Mouse (Mus musculus): Measurements from ENCODE around the gene Ptpn6. TPM values are rescaled to one million over a fixed set of nuclear protein-coding genes. Genes with fewer than 3 reads are reported as not detected.
A peak's percentile ranks its signal among the peaks of the same experiment; 100 is the strongest.

Ptpn6 gene
- polyA plus RNA-seq, 2 experiments = 9.6 to 13.9 TPM

DNA sequence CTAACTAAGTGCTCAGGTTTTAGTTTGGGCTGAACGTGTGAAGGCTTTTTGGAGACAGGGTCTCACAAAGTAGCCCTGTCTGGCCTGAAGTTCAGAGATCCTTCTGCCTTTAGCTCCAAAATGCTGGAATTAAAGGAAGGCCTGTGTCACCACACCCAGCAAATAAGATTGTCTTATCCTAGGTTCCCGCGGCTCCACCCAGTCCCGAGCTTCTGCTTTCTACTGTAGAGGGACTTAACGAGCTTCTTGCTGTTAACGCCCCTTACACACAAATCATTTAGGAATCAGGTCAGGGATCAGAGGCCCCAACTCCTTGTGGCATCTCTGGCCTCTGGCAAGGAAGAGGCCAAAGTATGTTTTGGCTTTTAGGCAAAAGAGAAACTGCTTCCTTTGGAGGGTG lies 66.4 kb downstream of the Ptpn6 start:
- no peak for ATAC-seq (ENCODE audit: low FRiP score, low read depth)
- 47% methylated on average over 6 of the region's 6 CpGs for WGBS
- Histone ChIP-seq H3K4me1 (ENCODE audit: control insufficient read depth, insufficient read depth, low read length) (peaks cover 5% of the 10 kb centered on the region; the same call in 1 of the 2 replicates), H3K36me3 (ENCODE audit: control insufficient read depth, insufficient read depth, low read length) (peaks cover 2% of the 10 kb centered on the region; the same call in 1 of the 2 replicates), H3K9me3 (ENCODE audit: control insufficient read depth, low read length) (no peaks in the 10 kb centered on the region), H3K27ac (replicated peaks; ENCODE audit: low read depth, low read length) (no peak overlapping the region), H3K27me3 (ENCODE audit: control insufficient read depth, insufficient read depth, low read length) (no peaks in the 10 kb centered on the region), H3K4me3 (replicated peaks; ENCODE audit: low read length) (no peak overlapping the region), H3K4me2 (replicated peaks; ENCODE audit: low read depth, low read length, severe bottlenecking) (no peak overlapping the region), H3K9ac (ENCODE audit: low read depth, low read length, severe bottlenecking) (no peak overlapping the region)
- no peak for TF ChIP-seq POLR2A (IDR thresholded peaks at IDR 0.05; ENCODE audit: borderline replicate concordance, extremely low read depth, insufficient read depth, insufficient read length)
- no peak for DNase-seq (ENCODE audit: low spot score)

MicroRNAs within 50 kb of the gene (microRNA counts, 519-probe panel; counts per million panel counts)
- 2,764 counts per million, percentile 49 among the panel's probes with 10 or more counts for microRNA mmu-miR-141
- 3,734 counts per million, percentile 75 among the panel's probes with 10 or more counts for microRNA mmu-miR-200c

Small RNA genes lying within 50 kb of the gene (microRNA-seq; reads per million reads assigned to microRNA genes)
- gene Mir141 (506 reads per million, percentile 66 among the genes with 10 or more reads in this experiment), gene Mir200c (2,722 reads per million, percentile 82 among the genes with 10 or more reads in this experiment)

Other genes with a start within 250 kb of the Ptpn6 start
- 0.47 and 0.64 TPM in 2 replicates for gene C1rl, start 245.6 kb downstream of the Ptpn6 start, polyA plus RNA-seq (2012; rRNA removed)
- gene C1rl, start 245.6 kb downstream of the Ptpn6 start, polyA plus RNA-seq (2014; fragmentation: Nextera tagmentation; extraction: Ambion mirVana) = 0.81 and 0.83 TPM in 2 replicates
- 1.4 and 2.1 TPM in 2 replicates for gene C1ra, start 226.3 kb downstream of the Ptpn6 start, polyA plus RNA-seq (2012; rRNA removed)
- gene C1ra, start 226.3 kb downstream of the Ptpn6 start, polyA plus RNA-seq (2014; fragmentation: Nextera tagmentation; extraction: Ambion mirVana) = 1.7 and 1.9 TPM in 2 replicates
- 7.9 and 8.5 TPM in 2 replicates for gene C1s1, start 196.4 kb downstream of the Ptpn6 start, polyA plus RNA-seq (2012; rRNA removed)
- 3.3 and 3.4 TPM in 2 replicates for gene C1s1, start 196.4 kb downstream of the Ptpn6 start, polyA plus RNA-seq (2014; fragmentation: Nextera tagmentation; extraction: Ambion mirVana)
- gene C1rb, start 168.4 kb downstream of the Ptpn6 start, polyA plus RNA-seq (2012; rRNA removed) = not detected in 2 replicates
- gene C1rb, start 168.4 kb downstream of the Ptpn6 start, polyA plus RNA-seq (2014; fragmentation: Nextera tagmentation; extraction: Ambion mirVana) = 0.11 TPM in 1 of 2 replicates, not detected in the other
- gene C1s2, start 102.6 kb downstream of the Ptpn6 start, polyA plus RNA-seq (2012; rRNA removed) = 0.23 and 0.24 TPM in 2 replicates
- gene C1s2, start 102.6 kb downstream of the Ptpn6 start, polyA plus RNA-seq (2014; fragmentation: Nextera tagmentation; extraction: Ambion mirVana) = 0.10 TPM in 1 of 2 replicates, not detected in the other
- gene Lpcat3, start 75.7 kb downstream of the Ptpn6 start, polyA plus RNA-seq (2012; rRNA removed) = 80.8 and 101 TPM in 2 replicates
- 49.3 and 51.7 TPM in 2 replicates for gene Lpcat3, start 75.7 kb downstream of the Ptpn6 start, polyA plus RNA-seq (2014; fragmentation: Nextera tagmentation; extraction: Ambion mirVana)
- gene Emg1, start 26.5 kb downstream of the Ptpn6 start, polyA plus RNA-seq (2012; rRNA removed) = 135 and 148 TPM in 2 replicates
- gene Emg1, start 26.5 kb downstream of the Ptpn6 start, polyA plus RNA-seq (2014; fragmentation: Nextera tagmentation; extraction: Ambion mirVana) = 179 and 185 TPM in 2 replicates
- gene Phb2, start 26.4 kb downstream of the Ptpn6 start, polyA plus RNA-seq (2012; rRNA removed) = 203 and 205 TPM in 2 replicates
- 295 and 296 TPM in 2 replicates for gene Phb2, start 26.4 kb downstream of the Ptpn6 start, polyA plus RNA-seq (2014; fragmentation: Nextera tagmentation; extraction: Ambion mirVana)
- gene Grcc10, start 2.7 kb upstream of the Ptpn6 start, polyA plus RNA-seq (2012; rRNA removed) = 285 and 290 TPM in 2 replicates
- gene Grcc10, start 2.7 kb upstream of the Ptpn6 start, polyA plus RNA-seq (2014; fragmentation: Nextera tagmentation; extraction: Ambion mirVana) = 438 and 458 TPM in 2 replicates
- not detected in 2 replicates for gene Gm45234, start 17.3 kb upstream of the Ptpn6 start, polyA plus RNA-seq (2012; rRNA removed)
- gene Gm45234, start 17.3 kb upstream of the Ptpn6 start, polyA plus RNA-seq (2014; fragmentation: Nextera tagmentation; extraction: Ambion mirVana) = not detected in 2 replicates
- 102 and 141 TPM in 2 replicates for gene Atn1, start 17.8 kb upstream of the Ptpn6 start, polyA plus RNA-seq (2012; rRNA removed)
- gene Atn1, start 17.8 kb upstream of the Ptpn6 start, polyA plus RNA-seq (2014; fragmentation: Nextera tagmentation; extraction: Ambion mirVana) = 14.6 and 19.4 TPM in 2 replicates
- gene Eno2, start 31.0 kb upstream of the Ptpn6 start, polyA plus RNA-seq (2012; rRNA removed) = 21.7 and 25.3 TPM in 2 replicates
- gene Eno2, start 31.0 kb upstream of the Ptpn6 start, polyA plus RNA-seq (2014; fragmentation: Nextera tagmentation; extraction: Ambion mirVana) = 6.0 and 10.2 TPM in 2 replicates
- gene Lrrc23, start 41.0 kb upstream of the Ptpn6 start, polyA plus RNA-seq (2012; rRNA removed) = 1.1 TPM in 2 replicates
- gene Lrrc23, start 41.0 kb upstream of the Ptpn6 start, polyA plus RNA-seq (2014; fragmentation: Nextera tagmentation; extraction: Ambion mirVana) = 0.88 and 1.2 TPM in 2 replicates
- 9.8 and 11.1 TPM in 2 replicates for gene Spsb2, start 69.9 kb upstream of the Ptpn6 start, polyA plus RNA-seq (2012; rRNA removed)
- 8.9 and 10.8 TPM in 2 replicates for gene Spsb2, start 69.9 kb upstream of the Ptpn6 start, polyA plus RNA-seq (2014; fragmentation: Nextera tagmentation; extraction: Ambion mirVana)
- 636 and 744 TPM in 2 replicates for gene Tpi1, start 75.6 kb upstream of the Ptpn6 start, polyA plus RNA-seq (2012; rRNA removed)
- gene Tpi1, start 75.6 kb upstream of the Ptpn6 start, polyA plus RNA-seq (2014; fragmentation: Nextera tagmentation; extraction: Ambion mirVana) = 808 and 825 TPM in 2 replicates
- 105 and 119 TPM in 2 replicates for gene Usp5, start 90.8 kb upstream of the Ptpn6 start, polyA plus RNA-seq (2012; rRNA removed)
- 115 and 120 TPM in 2 replicates for gene Usp5, start 90.8 kb upstream of the Ptpn6 start, polyA plus RNA-seq (2014; fragmentation: Nextera tagmentation; extraction: Ambion mirVana)
- gene Cdca3, start 90.8 kb upstream of the Ptpn6 start, polyA plus RNA-seq (2012; rRNA removed) = 141 and 164 TPM in 2 replicates
- gene Cdca3, start 90.8 kb upstream of the Ptpn6 start, polyA plus RNA-seq (2014; fragmentation: Nextera tagmentation; extraction: Ambion mirVana) = 128 and 146 TPM in 2 replicates
- gene Gnb3, start 101.6 kb upstream of the Ptpn6 start, polyA plus RNA-seq (2012; rRNA removed) = 1.9 and 2.3 TPM in 2 replicates
- 1.6 and 1.8 TPM in 2 replicates for gene Gnb3, start 101.6 kb upstream of the Ptpn6 start, polyA plus RNA-seq (2014; fragmentation: Nextera tagmentation; extraction: Ambion mirVana)
- gene P3h3, start 119.0 kb upstream of the Ptpn6 start, polyA plus RNA-seq (2012; rRNA removed) = 339 and 401 TPM in 2 replicates
- 57.5 and 67.6 TPM in 2 replicates for gene P3h3, start 119.0 kb upstream of the Ptpn6 start, polyA plus RNA-seq (2014; fragmentation: Nextera tagmentation; extraction: Ambion mirVana)
- 7.5 and 10.8 TPM in 2 replicates for gene Gpr162, start 125.3 kb upstream of the Ptpn6 start, polyA plus RNA-seq (2012; rRNA removed)
- gene Gpr162, start 125.3 kb upstream of the Ptpn6 start, polyA plus RNA-seq (2014; fragmentation: Nextera tagmentation; extraction: Ambion mirVana) = 2.1 and 2.3 TPM in 2 replicates
- gene Cd4, start 149.5 kb upstream of the Ptpn6 start, polyA plus RNA-seq (2012; rRNA removed) = 0.23 and 0.26 TPM in 2 replicates
- 0.10 and 0.51 TPM in 2 replicates for gene Cd4, start 149.5 kb upstream of the Ptpn6 start, polyA plus RNA-seq (2014; fragmentation: Nextera tagmentation; extraction: Ambion mirVana)
- 2.3 and 3.2 TPM in 2 replicates for gene Lag3, start 173.0 kb upstream of the Ptpn6 start, polyA plus RNA-seq (2012; rRNA removed)
- 2.0 and 2.6 TPM in 2 replicates for gene Lag3, start 173.0 kb upstream of the Ptpn6 start, polyA plus RNA-seq (2014; fragmentation: Nextera tagmentation; extraction: Ambion mirVana)
- 1,126 and 1,778 TPM in 2 replicates for gene Ptms, start 181.4 kb upstream of the Ptpn6 start, polyA plus RNA-seq (2012; rRNA removed)
- gene Ptms, start 181.4 kb upstream of the Ptpn6 start, polyA plus RNA-seq (2014; fragmentation: Nextera tagmentation; extraction: Ambion mirVana) = 306 and 353 TPM in 2 replicates
- 407 and 471 TPM in 2 replicates for gene Mlf2, start 192.7 kb upstream of the Ptpn6 start, polyA plus RNA-seq (2012; rRNA removed)
- 355 and 380 TPM in 2 replicates for gene Mlf2, start 192.7 kb upstream of the Ptpn6 start, polyA plus RNA-seq (2014; fragmentation: Nextera tagmentation; extraction: Ambion mirVana)
- 215 and 251 TPM in 2 replicates for gene Cops7a, start 226.8 kb upstream of the Ptpn6 start, polyA plus RNA-seq (2012; rRNA removed)
- 137 and 144 TPM in 2 replicates for gene Cops7a, start 226.8 kb upstream of the Ptpn6 start, polyA plus RNA-seq (2014; fragmentation: Nextera tagmentation; extraction: Ambion mirVana)